Mouse (Mus musculus) ES-E14 (cell line): ENCODE measurements around the gene Sntb2. TPM values are rescaled to one million over a fixed set of nuclear protein-coding genes. Genes with fewer than 3 reads are reported as not detected.

ENCODE experiments used
- DNase-seq: peaks from one replicate; pipeline ENCODE4 v3.0.0-alpha.2; 2013; ENCODE audit warnings: low read depth, low spot score
- H3K27ac ChIP-seq: 2 replicates; pipeline ENCODE4 v1.5.1; 2012; ENCODE audit warnings: low read depth, mild to moderate bottlenecking, low read length, moderate library complexity, mixed read lengths; ENCODE audit not compliant: poor library complexity, insufficient read depth, severe bottlenecking
- H3K36me3 ChIP-seq: 2 replicates; pipeline ENCODE4 v1.6.1; 2012; ENCODE audit warnings: mild to moderate bottlenecking, low read length, moderate library complexity, mixed read lengths; ENCODE audit not compliant: control insufficient read depth, poor library complexity, insufficient read depth, severe bottlenecking
- H3K4me1 ChIP-seq, 2 experiments: fragments of 150-350 bp in 1 of 2; sonication (generic) in 1 of 2; 2 replicates each; pipeline ENCODE4 v1.6.1; 2012; ENCODE audit warnings: low read length in 2 of 2, mild to moderate bottlenecking in 1 of 2, mixed read lengths in 1 of 2; ENCODE audit not compliant: control insufficient read depth in 2 of 2, insufficient read depth in 2 of 2, poor library complexity in 1 of 2
- H3K4me3 ChIP-seq, 2 experiments: fragments of 150-350 bp in 1 of 2; sonication (generic) in 1 of 2; 2 replicates each; pipeline ENCODE4 v1.5.1; 2012; ENCODE audit warnings: low read length in 2 of 2, low read depth in 1 of 2, mild to moderate bottlenecking in 1 of 2, mixed read lengths in 1 of 2; ENCODE audit not compliant: insufficient read depth in 1 of 2, poor library complexity in 1 of 2, severe bottlenecking in 1 of 2
- H3K9ac ChIP-seq: 2 replicates; pipeline ENCODE4 v1.6.1; 2012; ENCODE audit warnings: low read depth, mild to moderate bottlenecking, low read length, mixed read lengths; ENCODE audit not compliant: poor library complexity, insufficient read depth, severe bottlenecking
- H3K9me3 ChIP-seq: fragments of 150-350 bp; sonication (generic); 2 replicates; pipeline ENCODE4 v1.6.1; 2012; ENCODE audit warnings: low read depth, mild to moderate bottlenecking, low read length; ENCODE audit not compliant: control insufficient read depth, insufficient read depth
- CHD2 ChIP-seq: IDR thresholded peaks from 2 replicates; pipeline ENCODE4 v1.6.1; 2014; ENCODE audit warnings: mild to moderate bottlenecking, low read depth, low read length, inconsistent platforms
- HCFC1 ChIP-seq: IDR thresholded peaks from 2 replicates; pipeline ENCODE4 v1.6.1; 2012; ENCODE audit warnings: low read length, inconsistent platforms, borderline replicate concordance; ENCODE audit not compliant: insufficient read depth
- MAFK ChIP-seq: IDR thresholded peaks from 2 replicates; pipeline ENCODE4 v1.6.1; 2014; ENCODE audit warnings: mild to moderate bottlenecking, low read depth, low read length, inconsistent platforms; ENCODE audit not compliant: insufficient read depth
- ZC3H11A ChIP-seq: IDR thresholded peaks from 2 replicates; pipeline ENCODE4 v1.6.1; 2012; ENCODE audit warnings: low read depth, mild to moderate bottlenecking, inconsistent platforms, low read length, borderline replicate concordance
- ZNF384 ChIP-seq: IDR thresholded peaks from 2 replicates; pipeline ENCODE4 v1.6.1; 2012; ENCODE audit warnings: low read depth, low read length, inconsistent platforms
- in situ Hi-C, 2 experiments: fragments of 600-800 bp; cut with MboI; formaldehyde crosslinking; loops; one replicate each; pipeline ENCODE4 v1.15.1; 2025; ENCODE audit warnings: low sequenced_read_pairs in 2 of 2, inconsistent platforms in 1 of 2; ENCODE audit not compliant: unreplicated experiment in 2 of 2
- total RNA-seq: library from RNA; depleted of rRNA; stranded (reverse); fragments of 300-350 nt; gene quantifications from 2 replicates; pipeline ENCODE4 v1.2.3, GENCODE M21; 2012

The Sntb2 gene
- total RNA-seq, 1 experiment: 32.4 TPM

DNA sequence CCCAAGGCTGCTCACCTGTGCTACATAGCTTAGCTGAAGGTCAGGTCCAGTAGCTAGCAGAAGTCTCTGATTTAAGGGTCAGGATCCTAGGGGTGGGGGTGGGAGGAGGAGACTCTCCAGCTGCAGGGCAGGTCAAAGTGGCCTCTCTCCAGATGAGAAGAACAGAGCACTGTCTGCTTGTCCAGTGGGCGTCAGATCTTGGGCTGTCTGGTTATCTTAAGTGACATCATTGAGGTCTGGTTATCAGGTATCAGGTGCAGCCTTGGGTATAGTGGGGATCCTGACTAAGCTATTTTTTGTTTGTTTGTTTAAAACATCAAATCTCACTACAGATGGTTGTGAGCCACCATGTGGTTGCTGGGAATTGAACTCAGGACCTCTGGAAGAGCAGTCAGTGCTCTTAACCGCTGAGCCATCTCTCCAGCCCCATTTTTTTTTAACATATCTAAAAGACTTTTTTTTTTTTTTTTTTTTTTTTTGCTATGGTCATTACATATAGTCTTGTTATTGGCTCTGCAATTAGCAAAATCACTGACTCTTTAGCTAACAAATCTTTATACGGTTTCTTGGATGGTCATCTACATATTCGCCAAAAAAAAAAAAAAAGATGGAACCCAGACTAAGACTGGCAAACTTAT lies 1.9 kb upstream of the Sntb2 start:
- Histone ChIP-seq H3K4me3 (no peak overlapping the region), H3K9me3 (no peaks in the 10 kb centered on the region), H3K9ac (no peak overlapping the region), H3K36me3 (no peaks in the 10 kb centered on the region), H3K27ac (no peak overlapping the region; the same call in 1 of the 2 replicates), H3K4me1 (peaks cover 8 to 14% of the 10 kb centered on the region in 2 experiments)
- in situ Hi-C loops: no loop called here
- no peak for DNase-seq
- TF ChIP-seq HCFC1: no peak
- TF ChIP-seq MAFK: no peak
- TF ChIP-seq ZNF384: peak; percentile 80

DNA sequence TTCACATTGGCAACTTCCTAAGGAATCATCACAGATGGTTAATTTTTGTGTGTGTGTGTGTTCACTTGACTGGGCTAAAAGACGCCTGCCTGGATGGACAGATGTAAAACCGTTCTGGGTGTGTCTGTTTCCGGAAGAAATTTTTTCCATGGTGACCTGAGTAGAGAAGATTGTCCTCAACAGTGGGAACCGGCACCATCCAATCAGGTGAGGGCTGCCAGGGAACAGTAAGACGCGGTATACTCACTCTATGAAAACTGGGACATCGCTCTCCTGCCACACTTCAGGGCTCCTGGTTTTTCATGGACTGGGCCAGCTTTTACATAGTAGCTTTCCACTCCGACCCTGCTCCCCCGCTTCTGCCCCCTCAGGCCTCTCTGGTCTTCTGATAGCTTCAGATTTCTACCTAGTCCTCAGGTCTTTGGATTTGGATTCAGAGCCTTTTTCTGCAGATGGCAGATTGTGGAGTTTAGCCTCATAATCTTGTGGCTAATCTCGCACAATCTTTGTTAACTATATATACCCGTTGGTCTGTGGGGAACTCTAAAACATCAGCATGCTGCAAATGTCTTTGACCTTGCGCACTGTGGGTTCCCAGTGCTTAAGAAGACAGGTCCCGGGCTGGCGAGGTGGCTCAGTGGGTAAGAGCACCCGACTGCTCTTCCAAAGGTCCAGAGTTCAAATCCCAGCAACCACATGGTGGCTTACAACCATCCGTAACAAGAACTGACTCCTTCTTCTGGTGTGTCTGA lies 1.1 kb upstream of the Sntb2 start:
- no peaks in the 10 kb centered on the region for H3K36me3 ChIP-seq
- peak overlapping the region in 1 of 2 experiments; percentile 6; a peak in 1 of 4 replicates for H3K4me3 ChIP-seq
- DNase-seq: no peak
- in situ Hi-C loops: no loop called here
- TF ChIP-seq ZNF384 (no peak), HCFC1 (no peak), ZC3H11A (no peak), CHD2 (no peak), MAFK (no peak)
- H3K4me1 ChIP-seq: peaks cover 12 to 15% of the 10 kb centered on the region in 2 experiments
- H3K9ac ChIP-seq: peak overlapping the region; percentile 16; the same call in 1 of the 2 replicates
- H3K9me3 ChIP-seq: no peaks in the 10 kb centered on the region
- peak overlapping the region; percentile 54; the same call in 1 of the 2 replicates for H3K27ac ChIP-seq

DNA sequence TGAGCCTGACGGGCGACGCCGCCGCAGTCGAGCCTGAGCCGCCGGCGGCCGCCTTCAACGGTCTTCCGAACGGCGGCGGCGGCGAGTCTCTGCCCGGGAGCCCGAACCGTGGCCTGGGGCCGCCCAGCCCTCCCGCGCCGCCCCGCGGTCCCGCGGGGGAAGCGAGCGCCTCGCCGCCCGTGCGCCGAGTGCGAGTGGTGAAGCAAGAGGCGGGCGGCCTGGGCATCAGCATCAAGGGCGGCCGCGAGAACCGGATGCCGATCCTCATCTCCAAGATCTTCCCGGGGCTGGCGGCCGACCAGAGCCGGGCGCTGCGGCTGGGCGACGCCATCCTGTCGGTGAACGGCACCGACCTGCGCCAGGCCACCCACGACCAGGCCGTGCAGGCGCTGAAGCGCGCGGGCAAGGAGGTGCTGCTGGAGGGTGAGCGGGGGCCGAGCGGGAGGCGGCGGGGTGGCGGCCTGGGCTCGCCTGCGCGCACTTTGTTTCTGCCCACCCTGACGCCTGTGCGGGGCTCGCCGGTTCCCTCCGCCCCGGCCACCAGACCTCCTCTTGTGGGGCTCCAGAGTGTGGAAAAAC lies 438 bp downstream of the Sntb2 start:
- DNase-seq: no peak
- peak overlapping the region; percentile 78 to 80 for H3K4me3 ChIP-seq
- peak overlapping the region; percentile 72; the same call in 1 of the 2 replicates for H3K27ac ChIP-seq
- H3K9ac ChIP-seq: peak overlapping the region; percentile 77
- TF ChIP-seq MAFK (no peak), ZNF384 (no peak), ZC3H11A (no peak), HCFC1 (no peak), CHD2 (no peak)
- in situ Hi-C loops: no loop called here
- H3K4me1 ChIP-seq: peaks cover 19% of the 10 kb centered on the region in 2 experiments
- no peaks in the 10 kb centered on the region for H3K9me3 ChIP-seq
- H3K36me3 ChIP-seq: no peaks in the 10 kb centered on the region

DNA sequence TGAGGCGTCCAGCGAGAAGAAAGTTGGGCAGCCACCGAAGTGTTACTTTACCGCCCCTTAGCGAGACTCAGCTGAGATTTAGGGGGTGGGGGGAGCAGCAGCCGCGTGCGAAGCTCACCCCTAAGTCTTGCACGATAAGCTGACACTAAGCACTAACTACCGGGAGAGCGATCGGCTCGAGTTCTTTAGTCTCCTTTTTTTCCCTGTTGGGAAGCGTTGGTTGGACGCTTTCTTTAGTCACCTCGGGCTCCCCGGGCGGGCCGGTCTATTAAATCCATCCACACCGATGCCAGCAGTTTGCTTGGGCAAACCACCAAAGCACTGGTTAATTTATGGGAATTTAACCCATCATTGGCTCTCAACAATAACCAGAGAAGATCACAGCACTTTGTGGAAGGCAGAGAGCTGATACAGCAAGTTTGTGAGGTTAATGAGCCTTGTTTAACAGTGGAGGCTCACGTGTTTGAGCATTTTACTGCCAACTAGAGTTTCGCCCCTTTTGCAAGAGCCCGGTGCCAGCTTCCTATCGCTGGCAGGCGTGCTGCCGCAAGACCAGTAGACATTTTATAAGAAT lies 1.0 kb downstream of the Sntb2 start:
- H3K9ac ChIP-seq: peak overlapping the region; percentile 77
- DNase-seq: no peak
- no peaks in the 10 kb centered on the region for H3K9me3 ChIP-seq
- TF ChIP-seq MAFK (0 out of 2 replicates have a peak, but pooled peaks have one; percentile 15), ZC3H11A (no peak)
- in situ Hi-C loops: no loop called here
- peaks cover 19 to 20% of the 10 kb centered on the region in 2 experiments for H3K4me1 ChIP-seq
- no peak overlapping the region; the same call in 1 of the 2 replicates for H3K27ac ChIP-seq
- peak overlapping the region; percentile 78 to 80 for H3K4me3 ChIP-seq
- H3K36me3 ChIP-seq: no peaks in the 10 kb centered on the region
